ENCODE assay signal across 10 mouse cellular contexts in the genomic region with DNA sequence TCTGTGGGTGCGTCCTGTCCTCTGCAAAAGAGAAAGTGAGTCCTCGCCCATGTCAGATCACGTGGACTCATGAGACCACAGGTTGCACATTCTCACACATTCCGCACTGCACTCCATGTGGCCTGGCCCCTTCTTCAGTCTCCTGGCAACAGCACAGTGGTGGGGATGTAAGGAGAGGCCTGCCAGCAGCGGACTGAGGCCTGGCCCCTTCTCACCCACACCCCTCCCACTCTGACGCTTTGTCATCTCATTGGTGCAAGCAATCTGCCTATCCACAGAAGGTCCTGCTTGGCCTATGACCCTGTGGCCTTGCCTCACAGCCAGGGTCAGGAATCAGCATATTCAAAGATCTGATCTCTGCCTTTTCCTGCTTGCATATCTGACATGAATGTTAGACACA. TPM values are rescaled to one million over a fixed set of nuclear protein-coding genes. Genes with fewer than 3 reads are reported as not detected.
DNase-seq lines count a peak whose midpoint lies in the region; ATAC-seq and TF ChIP-seq lines count a peak whose summit lies in the region.
"Had no signal": no experiment of that assay in that cellular context is flagged by ENCODE, and none has a peak within 500 bp of the region (broad histone marks: within the 10 kb centered on the region; RNA-seq: fewer than 3 reads in every experiment).

No protein-coding gene starts in this region.

- peak; percentile 66; the same call in 1 of the 2 replicates for ATAC-seq in kidney, embryonic 16.5 days (ENCODE audit: low FRiP score, low TSS enrichment)
- peak; percentile 49; the same call in 1 of the 2 replicates for ATAC-seq in hindbrain, embryonic 13.5 days (ENCODE audit: low FRiP score)
- peak; percentile 95 for ATAC-seq in lung, postnatal 0 days
- ATAC-seq in stomach, embryonic 16.5 days (ENCODE audit: insufficient read depth, low FRiP score): peak; percentile 56; the same call in 1 of the 2 replicates

- peaks cover 11% of the 10 kb centered on the region; the same call in 1 of the 2 replicates for H3K36me3 ChIP-seq in kidney, embryonic 16.5 days (ENCODE audit: insufficient read depth, low read length)
- H3K36me3 ChIP-seq in hindbrain, embryonic 13.5 days: no peaks in the 10 kb centered on the region
- H3K36me3 ChIP-seq in lung, postnatal 0 days (ENCODE audit: insufficient read depth, low read length): no peaks in the 10 kb centered on the region; the same call in 1 of the 2 replicates
- H3K36me3 ChIP-seq in stomach, embryonic 16.5 days (ENCODE audit: control insufficient read depth, insufficient read depth, low read length): 0 out of 2 replicates have a peak, but pooled peaks cover 9% of the 10 kb centered on the region

- TF ChIP-seq EP300 in lung, postnatal 0 days (IDR thresholded peaks at IDR 0.05): no peak

- H3K9ac ChIP-seq in kidney, embryonic 16.5 days (replicated peaks; ENCODE audit: low read length): no peak overlapping the region
- H3K9ac ChIP-seq in hindbrain, embryonic 13.5 days: no peak overlapping the region
- no peak overlapping the region for H3K9ac ChIP-seq in lung, postnatal 0 days (replicated peaks; ENCODE audit: low read depth)
- H3K9ac ChIP-seq in stomach, embryonic 16.5 days (ENCODE audit: low read length): no peak overlapping the region

- H3K4me2 ChIP-seq in kidney, embryonic 16.5 days (replicated peaks; ENCODE audit: low read depth, low read length): no peak overlapping the region
- no peak overlapping the region for H3K4me2 ChIP-seq in hindbrain, embryonic 13.5 days
- no peak overlapping the region for H3K4me2 ChIP-seq in lung, postnatal 0 days (replicated peaks; ENCODE audit: low read depth, low read length)
- H3K4me2 ChIP-seq in stomach, embryonic 16.5 days (ENCODE audit: low read depth, low read length): no peak overlapping the region

- H3K27me3 ChIP-seq in kidney, embryonic 16.5 days (ENCODE audit: insufficient read depth, low read length): no peaks in the 10 kb centered on the region
- no peaks in the 10 kb centered on the region for H3K27me3 ChIP-seq in hindbrain, embryonic 13.5 days
- no peaks in the 10 kb centered on the region for H3K27me3 ChIP-seq in lung, postnatal 0 days (replicated peaks; ENCODE audit: insufficient read depth, low read length)
- H3K27me3 ChIP-seq in stomach, embryonic 16.5 days (ENCODE audit: control insufficient read depth, insufficient read depth, low read length): no peaks in the 10 kb centered on the region

- 71% methylated on average over 6 of the region's 6 CpGs for WGBS in kidney, embryonic 16.5 days
- WGBS in hindbrain, embryonic 13.5 days: 21% methylated on average over 6 of the region's 6 CpGs
- 49% methylated on average over 6 of the region's 6 CpGs for WGBS in lung, postnatal 0 days
- WGBS in stomach, embryonic 16.5 days: 52% methylated on average over 6 of the region's 6 CpGs

- peaks cover 4% of the 10 kb centered on the region; the same call in 1 of the 2 replicates for H3K9me3 ChIP-seq in kidney, embryonic 16.5 days (ENCODE audit: low read length)
- H3K9me3 ChIP-seq in hindbrain, embryonic 13.5 days: no peaks in the 10 kb centered on the region
- H3K9me3 ChIP-seq in lung, postnatal 0 days (ENCODE audit: low read length): no peaks in the 10 kb centered on the region
- 0 out of 2 replicates have a peak, but pooled peaks cover 4% of the 10 kb centered on the region for H3K9me3 ChIP-seq in stomach, embryonic 16.5 days (replicated peaks; ENCODE audit: control insufficient read depth, low read length)

- no peak for TF ChIP-seq CTCF in lung, postnatal 0 days (IDR thresholded peaks at IDR 0.05)

- H3K4me1 ChIP-seq in kidney, embryonic 16.5 days (ENCODE audit: insufficient read depth, low read length): no peaks in the 10 kb centered on the region
- H3K4me1 ChIP-seq in hindbrain, embryonic 13.5 days (replicated peaks): 0 out of 2 replicates have a peak, but pooled peaks cover 5% of the 10 kb centered on the region
- no peaks in the 10 kb centered on the region for H3K4me1 ChIP-seq in lung, postnatal 0 days (ENCODE audit: insufficient read depth, low read depth, low read length)
- H3K4me1 ChIP-seq in stomach, embryonic 16.5 days (ENCODE audit: control insufficient read depth, insufficient read depth, low read length): no peaks in the 10 kb centered on the region

- no peak overlapping the region for H3K4me3 ChIP-seq in kidney, embryonic 16.5 days (ENCODE audit: low read length)
- no peak overlapping the region for H3K4me3 ChIP-seq in hindbrain, embryonic 13.5 days
- no peak overlapping the region for H3K4me3 ChIP-seq in lung, postnatal 0 days (ENCODE audit: low read depth, low read length)
- H3K4me3 ChIP-seq in stomach, embryonic 16.5 days (replicated peaks; ENCODE audit: low read length): no peak overlapping the region
- H3K4me3 ChIP-seq: myocyte had no signal

- no peak for DNase-seq in kidney, adult 9 months
- peak; percentile 70 for DNase-seq in lung, postnatal 0 days (ENCODE audit: low spot score)
- no peak for DNase-seq in gastrocnemius, adult 18-20 months (ENCODE audit: low spot score)
- no peak for DNase-seq in cerebellum, postnatal 36 days
- no peak for DNase-seq in left cerebral cortex, adult 9 months (ENCODE audit: low spot score in 2 of 2)

- no peak overlapping the region for H3K27ac ChIP-seq in kidney, embryonic 16.5 days (ENCODE audit: low read length)
- no peak overlapping the region for H3K27ac ChIP-seq in hindbrain, embryonic 13.5 days
- H3K27ac ChIP-seq in lung, postnatal 0 days (ENCODE audit: low read length): no peak overlapping the region
- H3K27ac ChIP-seq in stomach, embryonic 16.5 days (ENCODE audit: low read length): no peak overlapping the region

RNA-seq across cellular contexts. Expression of gene Bhlhe41, which starts 42.3 kb away (rescaled TPM):
- 0.94 and 1.1 TPM in 2 replicates for polyA plus RNA-seq in kidney, embryonic 16.5 days (2015; fragmentation: Nextera tagmentation; extraction: Ambion mirVana)
- polyA plus RNA-seq in hindbrain, embryonic 13.5 days (2015; fragmentation: Nextera tagmentation; extraction: Ambion mirVana): 4.0 and 4.1 TPM in 2 replicates
- 3.1 and 4.6 TPM in 2 replicates for polyA plus RNA-seq in lung, postnatal 0 days (2015; fragmentation: Nextera tagmentation; extraction: Ambion mirVana)
- 1.7 and 2.0 TPM in 2 replicates for polyA plus RNA-seq in stomach, embryonic 16.5 days (2015; fragmentation: Nextera tagmentation; extraction: Ambion mirVana)
- total RNA-seq in gastrocnemius, adult 18-20 months (2021): 10 to 100 TPM; 30.3 to 38.1 TPM
- total RNA-seq: granulocyte monocyte progenitor cell, adult 5-6 weeks had no signal
